Mouse (Mus musculus): ENCODE results near the gene Dennd1a. TPM values are rescaled to one million over a fixed set of nuclear protein-coding genes. Genes with fewer than 3 reads are reported as not detected.

Gene Dennd1a
- polyA plus RNA-seq, 1 experiment from 2014 or later: 11.5 TPM

DNA sequence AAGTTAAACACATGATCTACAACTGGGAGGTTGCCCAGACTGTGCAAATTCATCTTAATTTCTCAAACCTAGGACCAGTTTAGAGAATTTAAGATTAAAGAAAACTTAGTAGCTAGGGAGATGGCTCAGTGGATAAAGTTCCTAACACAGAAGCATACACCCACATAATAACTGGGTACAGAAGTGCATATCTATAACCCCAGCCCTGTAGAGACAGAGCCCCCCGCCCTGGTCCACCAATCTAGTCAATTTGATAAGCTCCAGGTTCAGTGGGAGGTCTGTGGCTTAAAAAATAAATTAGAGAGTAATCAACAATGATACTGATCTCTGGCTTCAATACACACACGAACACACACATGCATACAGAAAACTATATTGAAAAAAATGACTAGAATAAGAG, 51.6 kb downstream of the Dennd1a start:
- Histone ChIP-seq H3K4me1 (ENCODE audit: insufficient read depth) (no peaks in the 10 kb centered on the region), H3K27me3 (ENCODE audit: insufficient read depth, low read length) (no peaks in the 10 kb centered on the region), H3K9ac (no peak overlapping the region), H3K36me3 (ENCODE audit: insufficient read depth) (0 out of 2 replicates have a peak, but pooled peaks cover 3% of the 10 kb centered on the region), H3K4me3 (ENCODE audit: low read depth, low read length) (no peak overlapping the region), H3K9me3 (ENCODE audit: low read depth, low read length) (no peaks in the 10 kb centered on the region), H3K27ac (ENCODE audit: low read depth) (no peak overlapping the region), H3K4me2 (no peak overlapping the region)
- no peak for TF ChIP-seq CTCF (IDR thresholded peaks at IDR 0.05; ENCODE audit: low read depth)
- 87% methylated on average over 2 of the region's 2 CpGs for WGBS
- ATAC-seq (ENCODE audit: insufficient read depth): no peak
- DNase-seq: no peak

DNA sequence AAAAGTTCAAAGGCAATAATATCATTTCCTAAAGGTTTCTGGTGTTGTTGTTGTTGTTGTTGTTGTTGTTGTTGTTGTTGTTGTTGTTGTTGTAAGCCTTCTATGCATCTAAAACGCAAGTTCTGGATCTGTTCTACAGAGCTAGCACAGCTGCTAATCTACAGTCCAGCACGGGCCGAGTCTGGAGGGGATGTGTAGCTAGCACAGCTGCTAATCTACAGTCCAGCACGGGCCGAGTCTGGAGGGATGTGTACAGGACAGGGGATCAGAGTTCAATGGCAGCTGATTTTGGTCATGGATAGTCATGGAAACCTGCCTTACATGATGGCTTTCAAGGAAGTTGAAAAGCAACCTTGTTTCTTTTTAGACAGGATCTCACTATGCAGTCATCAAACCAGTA, 57.3 kb downstream of the Dennd1a start:
- ATAC-seq (ENCODE audit: insufficient read depth) (no peak), DNase-seq (no peak)
- H3K9ac ChIP-seq: no peak overlapping the region
- H3K36me3 ChIP-seq (ENCODE audit: insufficient read depth): no peaks in the 10 kb centered on the region
- no peak overlapping the region for H3K27ac ChIP-seq (ENCODE audit: low read depth)
- 78% methylated on average over 5 of the region's 5 CpGs for WGBS
- no peak overlapping the region for H3K4me2 ChIP-seq
- no peak for TF ChIP-seq CTCF (IDR thresholded peaks at IDR 0.05; ENCODE audit: low read depth)
- no peaks in the 10 kb centered on the region for H3K9me3 ChIP-seq (ENCODE audit: low read depth, low read length)
- no peaks in the 10 kb centered on the region for H3K4me1 ChIP-seq (ENCODE audit: insufficient read depth)
- H3K4me3 ChIP-seq (ENCODE audit: low read depth, low read length): no peak overlapping the region
- no peaks in the 10 kb centered on the region for H3K27me3 ChIP-seq (ENCODE audit: insufficient read depth, low read length)

DNA sequence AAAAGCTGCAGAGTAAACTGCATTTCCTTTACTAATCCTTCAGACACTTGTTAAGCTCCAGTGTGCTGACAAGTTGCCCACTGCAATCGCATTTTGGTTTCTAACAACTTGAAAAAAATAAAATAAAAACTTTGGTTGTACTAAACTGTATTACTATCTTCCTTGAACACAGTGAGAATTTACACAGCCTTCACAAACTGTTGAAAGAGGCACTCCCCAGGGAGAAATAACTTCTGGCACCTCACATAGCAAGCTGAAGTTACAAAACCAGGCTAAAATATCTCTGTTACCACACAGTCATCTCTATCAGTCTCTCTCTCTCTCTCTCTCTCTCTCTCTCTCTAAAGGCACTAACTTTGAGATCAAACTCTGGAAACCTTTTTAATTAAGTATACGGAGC, 63.4 kb downstream of the Dennd1a start:
- no peak overlapping the region for H3K9ac ChIP-seq
- TF ChIP-seq CTCF (IDR thresholded peaks at IDR 0.05; ENCODE audit: low read depth): no peak
- no peak for ATAC-seq (ENCODE audit: insufficient read depth)

DNA sequence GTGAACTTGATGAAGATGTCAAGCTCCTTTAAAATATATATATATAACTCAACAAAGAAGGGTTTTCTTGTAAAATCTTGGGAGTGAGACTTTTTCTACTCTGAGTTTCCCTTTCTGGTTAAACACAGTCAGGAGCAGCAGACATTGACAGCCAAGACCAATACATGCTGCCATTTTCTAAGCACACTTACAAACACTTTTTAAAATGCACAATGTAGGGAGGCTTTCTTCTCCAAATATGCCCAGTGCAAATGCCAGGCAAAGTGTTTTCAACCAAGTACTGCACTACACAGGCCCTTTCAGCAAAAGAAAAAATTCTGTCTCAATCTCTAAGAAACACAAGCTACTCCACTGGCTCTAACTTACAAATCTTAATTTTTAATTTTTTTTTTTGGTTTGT, 65.7 kb downstream of the Dennd1a start:
- Histone ChIP-seq H3K4me1 (ENCODE audit: insufficient read depth) (no peaks in the 10 kb centered on the region), H3K4me2 (no peak overlapping the region), H3K4me3 (ENCODE audit: low read depth, low read length) (no peak overlapping the region), H3K27ac (ENCODE audit: low read depth) (no peak overlapping the region), H3K27me3 (ENCODE audit: insufficient read depth, low read length) (no peaks in the 10 kb centered on the region), H3K9ac (no peak overlapping the region), H3K9me3 (ENCODE audit: low read depth, low read length) (no peaks in the 10 kb centered on the region), H3K36me3 (ENCODE audit: insufficient read depth) (no peaks in the 10 kb centered on the region)
- no peak for DNase-seq
- ATAC-seq (ENCODE audit: insufficient read depth): no peak
- no peak for TF ChIP-seq CTCF (IDR thresholded peaks at IDR 0.05; ENCODE audit: low read depth)

More for the DNA sequence above, 63.4 kb downstream of the Dennd1a start:
- Histone ChIP-seq H3K4me1 (ENCODE audit: insufficient read depth) (no peaks in the 10 kb centered on the region), H3K36me3 (ENCODE audit: insufficient read depth) (no peaks in the 10 kb centered on the region), H3K9me3 (ENCODE audit: low read depth, low read length) (no peaks in the 10 kb centered on the region), H3K4me3 (ENCODE audit: low read depth, low read length) (no peak overlapping the region), H3K27ac (ENCODE audit: low read depth) (no peak overlapping the region), H3K27me3 (ENCODE audit: insufficient read depth, low read length) (no peaks in the 10 kb centered on the region), H3K4me2 (no peak overlapping the region)
- WGBS: 61% methylated on average over 2 of the region's 2 CpGs
- no peak for DNase-seq

DNA sequence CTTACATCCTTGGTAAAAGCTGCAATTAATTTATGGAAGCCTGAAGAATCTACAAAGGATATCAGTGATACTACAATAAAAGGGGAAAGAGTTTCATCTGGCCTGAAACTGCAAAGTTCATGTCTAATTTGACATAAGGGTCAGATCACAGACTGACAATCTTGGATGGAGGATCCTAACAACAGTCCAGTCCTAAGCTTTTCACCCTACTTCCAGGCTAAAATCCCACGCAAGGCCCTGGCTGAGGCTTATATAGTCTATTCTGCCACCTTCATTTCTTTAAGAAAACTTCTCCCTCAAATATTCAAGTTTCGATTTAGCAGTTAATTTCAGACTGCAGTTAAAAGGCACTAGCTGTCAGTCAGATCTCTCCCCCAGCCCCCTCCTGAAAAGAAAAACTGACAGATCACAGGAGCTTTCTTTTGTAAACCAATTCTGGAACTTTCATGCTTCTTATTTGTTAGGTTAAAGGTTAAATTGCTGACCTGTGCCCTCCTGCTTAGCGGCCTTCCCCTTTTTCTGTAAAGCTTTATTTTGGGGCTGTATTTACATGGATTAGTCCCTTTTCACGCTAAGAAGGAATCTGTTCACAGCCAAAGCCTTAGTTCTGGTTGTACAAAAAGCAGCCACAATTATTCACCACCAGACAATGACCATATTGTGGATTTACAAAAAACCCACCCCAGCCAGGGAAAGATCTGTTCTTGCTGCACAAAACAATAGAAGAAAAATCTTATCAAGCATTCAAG, 66.3 kb downstream of the Dennd1a start:
- DNase-seq: no peak
- H3K9me3 ChIP-seq (ENCODE audit: low read depth, low read length): no peaks in the 10 kb centered on the region
- H3K4me3 ChIP-seq (ENCODE audit: low read depth, low read length): no peak overlapping the region
- H3K36me3 ChIP-seq (ENCODE audit: insufficient read depth): no peaks in the 10 kb centered on the region
- H3K27ac ChIP-seq (ENCODE audit: low read depth): no peak overlapping the region
- H3K9ac ChIP-seq: no peak overlapping the region
- H3K4me1 ChIP-seq (ENCODE audit: insufficient read depth): no peaks in the 10 kb centered on the region
- no peak for ATAC-seq (ENCODE audit: insufficient read depth)
- no peak overlapping the region for H3K4me2 ChIP-seq
- no peaks in the 10 kb centered on the region for H3K27me3 ChIP-seq (ENCODE audit: insufficient read depth, low read length)
- no peak for TF ChIP-seq CTCF (IDR thresholded peaks at IDR 0.05; ENCODE audit: low read depth)
- 35% methylated on average over 4 of the region's 4 CpGs for WGBS

DNA sequence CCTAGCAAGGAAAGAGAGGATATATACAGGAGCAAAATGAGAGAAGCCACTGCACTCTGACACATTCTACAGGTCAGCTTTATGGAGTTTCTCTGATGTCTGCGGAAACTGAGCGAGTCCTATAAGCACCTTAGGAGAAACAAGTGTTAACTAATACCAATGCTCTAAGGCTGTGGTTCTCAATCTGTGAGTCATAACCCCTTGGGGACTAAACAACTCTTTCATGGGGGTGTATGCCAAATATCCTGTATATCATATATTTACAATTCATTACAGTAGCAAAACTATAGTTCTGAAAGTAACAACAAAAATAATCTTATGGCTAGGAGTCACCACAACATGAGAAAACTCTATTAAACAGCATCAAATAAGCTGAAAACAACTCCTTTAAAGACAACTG, 67.5 kb downstream of the Dennd1a start:
- Histone ChIP-seq H3K4me1 (ENCODE audit: insufficient read depth) (no peaks in the 10 kb centered on the region), H3K27me3 (ENCODE audit: insufficient read depth, low read length) (no peaks in the 10 kb centered on the region), H3K9me3 (ENCODE audit: low read depth, low read length) (no peaks in the 10 kb centered on the region), H3K27ac (ENCODE audit: low read depth) (no peak overlapping the region), H3K4me3 (ENCODE audit: low read depth, low read length) (no peak overlapping the region), H3K36me3 (ENCODE audit: insufficient read depth) (no peaks in the 10 kb centered on the region), H3K9ac (no peak overlapping the region), H3K4me2 (no peak overlapping the region)
- whole genome bisulfite sequencing: 100% methylated on average over 2 of the region's 2 CpGs
- DNase-seq (no peak), ATAC-seq (ENCODE audit: insufficient read depth) (no peak)
- TF ChIP-seq CTCF (IDR thresholded peaks at IDR 0.05; ENCODE audit: low read depth): no peak

DNA sequence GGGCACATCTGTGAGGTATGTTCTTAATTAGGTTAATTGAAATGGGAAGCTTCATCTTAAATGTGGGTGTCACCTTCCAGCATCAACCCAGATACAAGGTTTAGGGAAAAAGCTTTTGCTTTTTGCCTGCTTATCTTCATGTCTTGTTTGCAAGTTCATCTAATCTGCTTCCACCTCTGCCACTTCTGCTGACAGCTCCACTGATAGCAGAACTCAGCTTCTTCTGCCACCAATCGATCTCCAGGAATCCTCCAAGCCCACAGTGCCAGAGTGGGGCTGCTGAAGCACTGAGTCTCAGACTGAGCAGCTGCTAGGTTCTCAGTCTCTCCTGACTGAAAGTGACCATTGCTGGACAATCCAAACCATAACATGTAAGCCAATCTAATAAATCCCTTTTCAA, 74.1 kb downstream of the Dennd1a start:
- Histone ChIP-seq H3K4me1 (ENCODE audit: insufficient read depth) (no peaks in the 10 kb centered on the region), H3K4me3 (ENCODE audit: low read depth, low read length) (no peak overlapping the region), H3K9ac (no peak overlapping the region), H3K36me3 (ENCODE audit: insufficient read depth) (no peaks in the 10 kb centered on the region), H3K4me2 (no peak overlapping the region), H3K27ac (ENCODE audit: low read depth) (no peak overlapping the region), H3K9me3 (ENCODE audit: low read depth, low read length) (no peaks in the 10 kb centered on the region), H3K27me3 (ENCODE audit: insufficient read depth, low read length) (no peaks in the 10 kb centered on the region)
- DNase-seq: no peak
- WGBS: 33% methylated on average over 1 of the region's 1 CpGs
- no peak for TF ChIP-seq CTCF (IDR thresholded peaks at IDR 0.05; ENCODE audit: low read depth)
- no peak for ATAC-seq (ENCODE audit: insufficient read depth)
